Mouse (Mus musculus): ENCODE measurements around the gene AU021092.
A peak's percentile ranks its signal among the peaks of the same experiment; 100 is the strongest.
"Not testable (repeated sequence)": the region's sequence is repeated elsewhere in the genome, so short reads cannot be mapped to it uniquely, and the experiment has no call there.

Gene AU021092

GRCm38 (mm10) chr16:5222140-5222539 is at the start of gene AU021092:
Gene AU021092 (minus strand): TSS chr16:5222299.
- no peak for DNase-seq

- no peak for DNase-seq
Measured at GRCm38 (mm10) chr16:5271411-5272035, 49.4 kb upstream of the AU021092 start.

GRCm38 (mm10) chr16:5263926-5264325 is 41.8 kb upstream of the AU021092 start:
- no peak for DNase-seq

GRCm38 (mm10) chr16:5263156-5263555 is 41.1 kb upstream of the AU021092 start:
- DNase-seq: no peak

- peak; percentile 98 to 99 for DNase-seq
Measured at GRCm38 (mm10) chr16:5255779-5256496, 33.8 kb upstream of the AU021092 start, which contains the start of gene Eef2kmt. Gene Eef2kmt (minus strand): TSS chr16:5255983.

GRCm38 (mm10) chr16:5255081-5255740 is 33.1 kb upstream of the AU021092 start:
- peak in 1 of 2 experiments; percentile 16 for DNase-seq

- DNase-seq: peak; percentile 70 to 71
Measured at GRCm38 (mm10) chr16:5254346-5255025, 32.4 kb upstream of the AU021092 start.

GRCm38 (mm10) chr16:5252260-5252659 is 30.2 kb upstream of the AU021092 start:
- DNase-seq: no peak

GRCm38 (mm10) chr16:5250891-5251290 is 28.8 kb upstream of the AU021092 start:
- no peak for DNase-seq

- DNase-seq: peak; percentile 80
Measured at GRCm38 (mm10) chr16:5244411-5244810, 22.3 kb upstream of the AU021092 start.

- no peak for DNase-seq
Measured at GRCm38 (mm10) chr16:5242882-5243281, 20.8 kb upstream of the AU021092 start.

- DNase-seq: no peak
Measured at GRCm38 (mm10) chr16:5242355-5242754, 20.3 kb upstream of the AU021092 start.

- peak; percentile 97 to 98 for DNase-seq
Measured at GRCm38 (mm10) chr16:5233418-5234313, 11.6 kb upstream of the AU021092 start, which contains the start of gene Alg1. Gene Alg1 (plus strand): TSS chr16:5233621.

GRCm38 (mm10) chr16:5232982-5233381 is 10.9 kb upstream of the AU021092 start:
- no peak for DNase-seq

GRCm38 (mm10) chr16:5228103-5228502 is 6.0 kb upstream of the AU021092 start:
- DNase-seq: not testable (repeated sequence)

GRCm38 (mm10) chr16:5227501-5227900 is 5.4 kb upstream of the AU021092 start:
- DNase-seq: not testable (repeated sequence)

GRCm38 (mm10) chr16:5226534-5226933 is 4.4 kb upstream of the AU021092 start:
- DNase-seq: not testable (repeated sequence)

- no peak for DNase-seq
Measured at GRCm38 (mm10) chr16:5221403-5221802, 696 bp downstream of the AU021092 start.

- DNase-seq: no peak
Measured at GRCm38 (mm10) chr16:5217341-5218133, 4.6 kb downstream of the AU021092 start.

GRCm38 (mm10) chr16:5216686-5217085 is 5.4 kb downstream of the AU021092 start:
- no peak for DNase-seq

- no peak for DNase-seq
Measured at GRCm38 (mm10) chr16:5214126-5214525, 8.0 kb downstream of the AU021092 start.
